Mouse (Mus musculus): ENCODE results near the gene Dync1li1. TPM values are rescaled to one million over a fixed set of nuclear protein-coding genes. Genes with fewer than 3 reads are reported as not detected.
A peak's percentile ranks its signal among the peaks of the same experiment; 100 is the strongest.
"Not testable (repeated sequence)": the region's sequence is repeated elsewhere in the genome, so short reads cannot be mapped to it uniquely, and the experiment has no call there.

Gene Dync1li1
- polyA plus RNA-seq, 1 experiment from 2014 or later = 56.5 TPM

GRCm38 (mm10) chr9:114680531-114680930, 8.1 kb upstream of the Dync1li1 start:
- Histone ChIP-seq H3K27me3 (no peaks in the 10 kb centered on the region), H3K36me3 (no peaks in the 10 kb centered on the region), H3K4me2 (no peak overlapping the region), H3K4me3 (no peak overlapping the region), H3K27ac (no peak overlapping the region), H3K9me3 (no peaks in the 10 kb centered on the region), H3K9ac (no peak overlapping the region), H3K4me1 (no peaks in the 10 kb centered on the region)
- ATAC-seq (ENCODE audit: insufficient number of reproducible peaks, low FRiP score, low TSS enrichment, low read depth) = no peak
- 78% methylated on average over 6 of the region's 6 CpGs for WGBS

GRCm38 (mm10) chr9:114682193-114682592, 6.4 kb upstream of the Dync1li1 start:
- 76% methylated on average over 4 of the region's 4 CpGs for WGBS
- H3K4me1 ChIP-seq = no peaks in the 10 kb centered on the region
- H3K27ac ChIP-seq = no peak overlapping the region
- H3K4me2 ChIP-seq = no peak overlapping the region
- no peaks in the 10 kb centered on the region for H3K9me3 ChIP-seq
- H3K36me3 ChIP-seq = no peaks in the 10 kb centered on the region
- ATAC-seq (ENCODE audit: insufficient number of reproducible peaks, low FRiP score, low TSS enrichment, low read depth) = no peak
- no peaks in the 10 kb centered on the region for H3K27me3 ChIP-seq
- H3K9ac ChIP-seq = no peak overlapping the region
- no peak overlapping the region for H3K4me3 ChIP-seq

GRCm38 (mm10) chr9:114686245-114686644, 2.3 kb upstream of the Dync1li1 start:
- WGBS = 90% methylated on average over 7 of the region's 7 CpGs
- no peaks in the 10 kb centered on the region for H3K36me3 ChIP-seq
- no peaks in the 10 kb centered on the region for H3K9me3 ChIP-seq
- H3K27me3 ChIP-seq = no peaks in the 10 kb centered on the region
- peaks cover 21% of the 10 kb centered on the region for H3K4me1 ChIP-seq
- no peak overlapping the region for H3K4me3 ChIP-seq
- no peak overlapping the region for H3K9ac ChIP-seq
- no peak for ATAC-seq (ENCODE audit: insufficient number of reproducible peaks, low FRiP score, low TSS enrichment, low read depth)
- H3K27ac ChIP-seq = no peak overlapping the region
- H3K4me2 ChIP-seq = no peak overlapping the region

GRCm38 (mm10) chr9:114687639-114688038, 951 bp upstream of the Dync1li1 start:
- Histone ChIP-seq H3K4me3 (peak overlapping the region; percentile 96), H3K27ac (peak overlapping the region; percentile 89; the same call in 1 of the 2 replicates), H3K27me3 (no peaks in the 10 kb centered on the region), H3K4me2 (peak overlapping the region; percentile 85), H3K36me3 (peaks cover 7% of the 10 kb centered on the region), H3K9me3 (no peaks in the 10 kb centered on the region), H3K4me1 (peaks cover 21% of the 10 kb centered on the region), H3K9ac (peak overlapping the region; percentile 87; the same call in 1 of the 2 replicates)
- WGBS = 73% methylated on average over 13 of the region's 13 CpGs
- no peak for ATAC-seq (ENCODE audit: insufficient number of reproducible peaks, low FRiP score, low TSS enrichment, low read depth)

- H3K9me3 ChIP-seq = no peaks in the 10 kb centered on the region
- peaks cover 15% of the 10 kb centered on the region for H3K36me3 ChIP-seq
- H3K27ac ChIP-seq = peak overlapping the region; percentile 89
- peak; percentile 30; the same call in 1 of the 2 replicates for ATAC-seq (ENCODE audit: insufficient number of reproducible peaks, low FRiP score, low TSS enrichment, low read depth)
- WGBS = under 1% methylated on average over 50 of the region's 50 CpGs
- peak overlapping the region; percentile 85 for H3K4me2 ChIP-seq
- H3K27me3 ChIP-seq = no peaks in the 10 kb centered on the region
- peak overlapping the region; percentile 96 for H3K4me3 ChIP-seq
- peak overlapping the region; percentile 86 for H3K9ac ChIP-seq
- peaks cover 21% of the 10 kb centered on the region for H3K4me1 ChIP-seq
Observed at GRCm38 (mm10) chr9:114688953-114689407, 390 bp downstream of the Dync1li1 start.

GRCm38 (mm10) chr9:114690119-114690601, 1.6 kb downstream of the Dync1li1 start:
- H3K27me3 ChIP-seq = no peaks in the 10 kb centered on the region
- H3K4me3 ChIP-seq = peak overlapping the region; percentile 96
- H3K4me1 ChIP-seq = peaks cover 21% of the 10 kb centered on the region
- WGBS = 8% methylated on average over 10 of the region's 10 CpGs
- no peaks in the 10 kb centered on the region for H3K9me3 ChIP-seq
- peak overlapping the region; percentile 85 for H3K4me2 ChIP-seq
- peaks cover 22% of the 10 kb centered on the region for H3K36me3 ChIP-seq
- no peak for ATAC-seq (ENCODE audit: insufficient number of reproducible peaks, low FRiP score, low TSS enrichment, low read depth)
- H3K9ac ChIP-seq = no peak overlapping the region
- 0 out of 2 replicates have a peak overlapping the region, but pooled peaks have one; percentile 7 for H3K27ac ChIP-seq

GRCm38 (mm10) chr9:114691112-114691511, 2.5 kb downstream of the Dync1li1 start:
- Histone ChIP-seq H3K9me3 (no peaks in the 10 kb centered on the region), H3K36me3 (peaks cover 22% of the 10 kb centered on the region), H3K27ac (no peak overlapping the region), H3K4me1 (peaks cover 21% of the 10 kb centered on the region), H3K9ac (no peak overlapping the region), H3K27me3 (no peaks in the 10 kb centered on the region), H3K4me2 (no peak overlapping the region), H3K4me3 (no peak overlapping the region)
- ATAC-seq (ENCODE audit: insufficient number of reproducible peaks, low FRiP score, low TSS enrichment, low read depth) = no peak

- 96% methylated on average over 8 of the region's 8 CpGs for WGBS
- H3K27ac ChIP-seq; H3K9me3 ChIP-seq; H3K4me1 ChIP-seq; ATAC-seq (ENCODE audit: insufficient number of reproducible peaks, low FRiP score, low TSS enrichment, low read depth); H3K4me2 ChIP-seq; H3K9ac ChIP-seq; H3K4me3 ChIP-seq; H3K27me3 ChIP-seq: not testable (repeated sequence)
- peaks cover 29% of the 10 kb centered on the region for H3K36me3 ChIP-seq
Observed at GRCm38 (mm10) chr9:114695662-114696061, 7.1 kb downstream of the Dync1li1 start.

- Histone ChIP-seq H3K4me1 (no peaks in the 10 kb centered on the region), H3K9ac (no peak overlapping the region), H3K4me2 (no peak overlapping the region), H3K27me3 (no peaks in the 10 kb centered on the region), H3K9me3 (no peaks in the 10 kb centered on the region), H3K36me3 (peaks cover 27% of the 10 kb centered on the region), H3K27ac (no peak overlapping the region), H3K4me3 (no peak overlapping the region)
- WGBS = 91% methylated on average over 4 of the region's 4 CpGs
- no peak for ATAC-seq (ENCODE audit: insufficient number of reproducible peaks, low FRiP score, low TSS enrichment, low read depth)
Observed at GRCm38 (mm10) chr9:114697072-114697471, 8.5 kb downstream of the Dync1li1 start.

GRCm38 (mm10) chr9:114697926-114698325, 9.3 kb downstream of the Dync1li1 start:
- Histone ChIP-seq H3K4me2 (no peak overlapping the region), H3K9me3 (no peaks in the 10 kb centered on the region), H3K36me3 (peaks cover 19% of the 10 kb centered on the region), H3K27ac (no peak overlapping the region), H3K4me1 (no peaks in the 10 kb centered on the region), H3K27me3 (no peaks in the 10 kb centered on the region), H3K9ac (no peak overlapping the region), H3K4me3 (no peak overlapping the region)
- no peak for ATAC-seq (ENCODE audit: insufficient number of reproducible peaks, low FRiP score, low TSS enrichment, low read depth)
- 97% methylated on average over 5 of the region's 5 CpGs for WGBS

GRCm38 (mm10) chr9:114699262-114699661, 10.7 kb downstream of the Dync1li1 start:
- no peaks in the 10 kb centered on the region for H3K9me3 ChIP-seq
- 76% methylated on average over 6 of the region's 6 CpGs for WGBS
- no peaks in the 10 kb centered on the region for H3K4me1 ChIP-seq
- no peak for ATAC-seq (ENCODE audit: insufficient number of reproducible peaks, low FRiP score, low TSS enrichment, low read depth)
- H3K27ac ChIP-seq = no peak overlapping the region
- H3K36me3 ChIP-seq = peaks cover 11% of the 10 kb centered on the region; the same call in 1 of the 2 replicates
- no peak overlapping the region for H3K4me3 ChIP-seq
- H3K27me3 ChIP-seq = no peaks in the 10 kb centered on the region
- no peak overlapping the region for H3K4me2 ChIP-seq
- no peak overlapping the region for H3K9ac ChIP-seq

GRCm38 (mm10) chr9:114699882-114700665, 11.5 kb downstream of the Dync1li1 start:
- Histone ChIP-seq H3K4me2 (no peak overlapping the region), H3K9me3 (no peaks in the 10 kb centered on the region)
- no peak for ATAC-seq (ENCODE audit: insufficient number of reproducible peaks, low FRiP score, low TSS enrichment, low read depth)

More at GRCm38 (mm10) chr9:114699882-114700665, 11.5 kb downstream of the Dync1li1 start:
- Histone ChIP-seq H3K9ac (no peak overlapping the region), H3K4me1 (no peaks in the 10 kb centered on the region), H3K27ac (no peak overlapping the region), H3K36me3 (peaks cover 12% of the 10 kb centered on the region; the same call in 1 of the 2 replicates), H3K27me3 (no peaks in the 10 kb centered on the region), H3K4me3 (no peak overlapping the region)
- WGBS = 88% methylated on average over 16 of the region's 16 CpGs

Data from limb, embryonic 15.5 days (tissue).